Mouse (Mus musculus) liver, adult 2 months (tissue): ENCODE measurements at regions not wholly inside any gene's neighbourhood (a gene's known extent, or its start where the extent isn't known, plus 50 kb on each side); places are given as distances from the start of the nearest gene placed in this dataset.

ENCODE experiments used
- DNase-seq: peaks from one replicate; pipeline ENCODE4 v3.0.0-alpha.2; 2011; ENCODE audit warnings: low read depth, low spot score; ENCODE audit errors: extremely low read depth
- H3K27ac ChIP-seq: fragments of 200-500 bp; replicated peaks from 2 replicates; pipeline ENCODE4 v1.5.1; 2012; ENCODE audit warnings: low read depth, mild to moderate bottlenecking, control low read depth, inconsistent platforms, low read length; ENCODE audit not compliant: insufficient read depth
- H3K27me3 ChIP-seq: fragments of 200-500 bp; 2 replicates; pipeline ENCODE4 v1.6.1; 2012; ENCODE audit warnings: mild to moderate bottlenecking, moderate library complexity, low read length, inconsistent platforms; ENCODE audit not compliant: control insufficient read depth, insufficient read depth
- H3K36me3 ChIP-seq: fragments of 200-500 bp; 2 replicates; pipeline ENCODE4 v1.6.1; 2012; ENCODE audit warnings: low read length, inconsistent platforms; ENCODE audit not compliant: control insufficient read depth, insufficient read depth
- H3K4me1 ChIP-seq: fragments of 200-500 bp; 2 replicates; pipeline ENCODE4 v1.6.1; 2011; ENCODE audit warnings: low read length; ENCODE audit not compliant: control insufficient read depth, insufficient read depth
- H3K4me3 ChIP-seq: fragments of 200-500 bp; 2 replicates; pipeline ENCODE4 v1.5.1; 2011; ENCODE audit warnings: low read depth, mild to moderate bottlenecking, control low read depth, low read length, moderate library complexity; ENCODE audit not compliant: insufficient read depth
- H3K79me2 ChIP-seq: fragments of 200-500 bp; 2 replicates; pipeline ENCODE4 v1.6.1; 2012; ENCODE audit warnings: inconsistent platforms, mild to moderate bottlenecking, low read length, moderate library complexity; ENCODE audit not compliant: control insufficient read depth, insufficient read depth
- H3K9ac ChIP-seq: fragments of 200-500 bp; 2 replicates; pipeline ENCODE4 v1.6.1; 2012; ENCODE audit warnings: low read depth, mild to moderate bottlenecking, control low read depth, inconsistent platforms, low read length
- CTCF ChIP-seq: fragments of 200-500 bp; IDR thresholded peaks from 2 replicates; pipeline ENCODE4 v1.5.1; 2011; ENCODE audit warnings: low read depth, low read length, control low read depth
- POLR2A ChIP-seq: fragments of 200-500 bp; IDR thresholded peaks from 2 replicates; pipeline ENCODE4 v1.6.1; 2011; ENCODE audit warnings: low read length, control low read depth; ENCODE audit not compliant: insufficient read depth; ENCODE audit errors: extremely low read depth
- WGBS: fragments of 180-500 bp; shearing (Covaris S2); methylation state at CpG from one replicate; pipeline ENCODE4 v1.1.7; 2018; 5-methylcytosine and 5-hydroxymethylcytosine counted together

GRCm38 (mm10) chr15:52589391-52589790 lies 1295.3 kb upstream of the Gm7489 start:
- TF ChIP-seq POLR2A, result no peak
- TF ChIP-seq CTCF, result no peak
- no peaks in the 10 kb centered on the region for H3K27me3 ChIP-seq
- WGBS, result 38% methylated on average over 4 of the region's 4 CpGs
- no peak overlapping the region for H3K27ac ChIP-seq
- no peak overlapping the region for H3K4me3 ChIP-seq
- DNase-seq, result no peak
- H3K36me3 ChIP-seq, result no peaks in the 10 kb centered on the region
- H3K4me1 ChIP-seq, result no peaks in the 10 kb centered on the region
- H3K79me2 ChIP-seq, result no peaks in the 10 kb centered on the region
- H3K9ac ChIP-seq, result no peak overlapping the region

DNA sequence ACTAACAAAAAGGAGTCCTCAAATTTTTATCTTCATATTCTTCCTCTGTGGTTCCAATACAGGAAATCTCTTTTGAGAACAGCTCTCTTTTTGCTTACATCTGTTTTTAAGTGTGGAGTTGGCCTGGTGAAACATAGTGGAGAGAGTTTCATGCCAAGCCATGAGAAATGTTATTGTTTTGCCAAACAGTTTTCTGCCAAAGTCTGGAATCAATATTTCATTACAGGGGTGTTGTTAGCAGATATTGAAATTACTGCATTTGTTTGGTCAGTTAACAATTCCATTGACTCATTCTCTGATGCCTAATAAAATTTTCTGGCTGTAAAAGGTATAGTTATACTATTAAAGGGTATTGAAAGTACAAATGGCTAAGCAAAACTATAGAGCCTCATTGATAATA lies 1285.2 kb upstream of the Gm7489 start:
- H3K79me2 ChIP-seq, result no peaks in the 10 kb centered on the region
- no peak for TF ChIP-seq CTCF
- no peak for TF ChIP-seq POLR2A
- H3K27ac ChIP-seq, result no peak overlapping the region
- H3K9ac ChIP-seq, result no peak overlapping the region
- H3K4me1 ChIP-seq, result no peaks in the 10 kb centered on the region
- H3K36me3 ChIP-seq, result no peaks in the 10 kb centered on the region
- no peak overlapping the region for H3K4me3 ChIP-seq
- peak; percentile 76 for DNase-seq
- no peaks in the 10 kb centered on the region for H3K27me3 ChIP-seq

GRCm38 (mm10) chr15:52599957-52600356 lies 1284.7 kb upstream of the Gm7489 start:
- TF ChIP-seq POLR2A (no peak), CTCF (no peak)
- Histone ChIP-seq H3K27ac (no peak overlapping the region), H3K79me2 (no peaks in the 10 kb centered on the region), H3K27me3 (no peaks in the 10 kb centered on the region), H3K4me1 (no peaks in the 10 kb centered on the region), H3K36me3 (no peaks in the 10 kb centered on the region), H3K9ac (no peak overlapping the region), H3K4me3 (no peak overlapping the region)
- DNase-seq, result no peak
- 46% methylated on average over 2 of the region's 2 CpGs for WGBS

GRCm38 (mm10) chr15:52639790-52640189 lies 1244.9 kb upstream of the Gm7489 start:
- no peak for DNase-seq
- Histone ChIP-seq H3K27me3 (no peaks in the 10 kb centered on the region), H3K27ac (no peak overlapping the region), H3K4me3 (no peak overlapping the region), H3K79me2 (no peaks in the 10 kb centered on the region), H3K4me1 (no peaks in the 10 kb centered on the region), H3K36me3 (no peaks in the 10 kb centered on the region), H3K9ac (no peak overlapping the region)
- 77% methylated on average over 3 of the region's 3 CpGs for WGBS
- TF ChIP-seq CTCF (no peak), POLR2A (no peak)

GRCm38 (mm10) chr15:52645961-52646360 lies 1238.7 kb upstream of the Gm7489 start:
- 63% methylated on average over 2 of the region's 2 CpGs for WGBS
- TF ChIP-seq POLR2A (no peak), CTCF (no peak)
- no peaks in the 10 kb centered on the region for H3K27me3 ChIP-seq
- no peak overlapping the region for H3K27ac ChIP-seq
- no peaks in the 10 kb centered on the region for H3K79me2 ChIP-seq
- H3K9ac ChIP-seq, result no peak overlapping the region
- no peaks in the 10 kb centered on the region for H3K4me1 ChIP-seq
- no peak overlapping the region for H3K4me3 ChIP-seq
- no peak for DNase-seq
- H3K36me3 ChIP-seq, result no peaks in the 10 kb centered on the region

- H3K4me3 ChIP-seq, result no peak overlapping the region
- no peaks in the 10 kb centered on the region for H3K36me3 ChIP-seq
Observed at GRCm38 (mm10) chr15:52657916-52658315, 1226.8 kb upstream of the Gm7489 start.

More at GRCm38 (mm10) chr15:52657916-52658315, 1226.8 kb upstream of the Gm7489 start:
- Histone ChIP-seq H3K79me2 (no peaks in the 10 kb centered on the region), H3K27me3 (no peaks in the 10 kb centered on the region), H3K9ac (no peak overlapping the region), H3K4me1 (no peaks in the 10 kb centered on the region), H3K27ac (no peak overlapping the region)
- TF ChIP-seq POLR2A, result no peak
- TF ChIP-seq CTCF, result no peak
- no peak for DNase-seq
